In genomic region chr2:46443686-46444180, GRCm38 (mm10) we compare ENCODE assay signal across 8 mouse cellular contexts.
DNase-seq lines count a peak whose midpoint lies in the region; ATAC-seq and TF ChIP-seq lines count a peak whose summit lies in the region.

No protein-coding gene starts in this region.

- no peak overlapping the region for H3K27ac ChIP-seq in forebrain, embryonic 15.5 days (replicated peaks)
- H3K27ac ChIP-seq in neural tube, embryonic 14.5 days (ENCODE audit: low read depth, low read length), result no peak overlapping the region

- H3K4me3 ChIP-seq in forebrain, embryonic 15.5 days, result no peak overlapping the region
- no peak overlapping the region for H3K4me3 ChIP-seq in lung, adult 2 months (replicated peaks; ENCODE audit: extremely low read depth, low read depth, low read length)
- no peak overlapping the region for H3K4me3 ChIP-seq in neural tube, embryonic 14.5 days (ENCODE audit: low read depth, low read length)

- WGBS in forebrain, embryonic 15.5 days, result 17% methylated on average over 5 of the region's 5 CpGs
- 9% methylated on average over 5 of the region's 5 CpGs for WGBS in lung, adult 2 months
- 18% methylated on average over 5 of the region's 5 CpGs for WGBS in neural tube, embryonic 14.5 days

- no peak overlapping the region for H3K9ac ChIP-seq in forebrain, embryonic 15.5 days (replicated peaks)
- H3K9ac ChIP-seq in neural tube, embryonic 14.5 days (replicated peaks; ENCODE audit: low read depth, low read length), result no peak overlapping the region

- H3K4me2 ChIP-seq in forebrain, embryonic 15.5 days (replicated peaks), result peak overlapping the region; percentile 15
- peak overlapping the region; percentile 9; the same call in 1 of the 2 replicates for H3K4me2 ChIP-seq in neural tube, embryonic 14.5 days (ENCODE audit: low read depth, low read length)

- no peaks in the 10 kb centered on the region for H3K9me3 ChIP-seq in forebrain, embryonic 15.5 days
- H3K9me3 ChIP-seq in neural tube, embryonic 14.5 days (ENCODE audit: control insufficient read depth, low read length), result no peaks in the 10 kb centered on the region

- TF ChIP-seq POLR2A in lung, adult 2 months (IDR thresholded peaks at IDR 0.05; ENCODE audit: borderline replicate concordance, extremely low read depth, low read depth, low read length), result no peak

- peaks cover 16% of the 10 kb centered on the region for H3K4me1 ChIP-seq in forebrain, embryonic 15.5 days
- peaks cover 8% of the 10 kb centered on the region for H3K4me1 ChIP-seq in lung, adult 2 months (ENCODE audit: control insufficient read depth, insufficient read depth, low read length)
- H3K4me1 ChIP-seq in neural tube, embryonic 14.5 days (ENCODE audit: control insufficient read depth, insufficient read depth, low read length), result no peaks in the 10 kb centered on the region

- peak; percentile 78 for ATAC-seq in forebrain, embryonic 15.5 days (replicated peaks)
- peak; percentile 56 for ATAC-seq in neural tube, embryonic 14.5 days (ENCODE audit: low read depth)

- no peaks in the 10 kb centered on the region for H3K27me3 ChIP-seq in forebrain, embryonic 15.5 days
- no peaks in the 10 kb centered on the region for H3K27me3 ChIP-seq in neural tube, embryonic 14.5 days (ENCODE audit: control insufficient read depth, insufficient read depth, low read length)

- TF ChIP-seq CTCF in lung, adult 2 months (IDR thresholded peaks at IDR 0.05; ENCODE audit: insufficient read depth, low read length), result no peak

- peak; percentile 3 for DNase-seq in cerebellum, adult 8-10 months
- DNase-seq in cerebellum, adult 11-12 months, result no peak
- DNase-seq in adrenal gland, adult 8-10 months, result peak; percentile 21
- DNase-seq in heart, postnatal 25 days (ENCODE audit: low spot score), result peak; percentile 44
- DNase-seq in kidney, postnatal 4 days, result peak; percentile 26 to 62
- DNase-seq in lung, adult 2 months, result peak; percentile 29

- intact Hi-C loops in heart, postnatal 25 days (cut with DNase I), result loop anchor here (5.0 kb wide), 1 partner anchor 1326 kb away; the partner anchor contains the start of gene Zeb2

- no peaks in the 10 kb centered on the region for H3K36me3 ChIP-seq in forebrain, embryonic 15.5 days
- no peaks in the 10 kb centered on the region for H3K36me3 ChIP-seq in neural tube, embryonic 14.5 days (ENCODE audit: control insufficient read depth, insufficient read depth, low read length)
